Mouse (Mus musculus) kidney, embryonic 16.5 days (tissue): Measurements from ENCODE around the gene Golga5. TPM values are rescaled to one million over a fixed set of nuclear protein-coding genes. Genes with fewer than 3 reads are reported as not detected.

ENCODE experiments used
- ATAC-seq: fragments of 200-750 bp; cut with Nextera tagmentation; 2 replicates; pipeline ENCODE4 v1.8.0; 2017; ENCODE audit warnings: moderate TSS enrichment; ENCODE audit not compliant: low FRiP score, low TSS enrichment
- H3K27ac ChIP-seq: fragments of 300-500 bp; sonication (generic); 2 replicates; pipeline ENCODE4 v1.5.1; 2014; ENCODE audit warnings: low read length
- H3K27me3 ChIP-seq: fragments of 300-500 bp; sonication (generic); 2 replicates; pipeline ENCODE4 v1.6.1; 2014; ENCODE audit warnings: low read length, control low read depth, mixed read lengths; ENCODE audit not compliant: insufficient read depth
- H3K36me3 ChIP-seq: fragments of 300-500 bp; sonication (generic); 2 replicates; pipeline ENCODE4 v1.6.1; 2014; ENCODE audit warnings: low read length, control low read depth, mixed read lengths; ENCODE audit not compliant: insufficient read depth
- H3K4me1 ChIP-seq: fragments of 300-500 bp; sonication (generic); 2 replicates; pipeline ENCODE4 v1.6.1; 2014; ENCODE audit warnings: low read length, control low read depth, mixed read lengths; ENCODE audit not compliant: insufficient read depth
- H3K4me2 ChIP-seq: fragments of 300-500 bp; sonication (generic); replicated peaks from 2 replicates; pipeline ENCODE4 v1.6.1; 2014; ENCODE audit warnings: low read depth, low read length
- H3K4me3 ChIP-seq: fragments of 300-500 bp; sonication (generic); 2 replicates; pipeline ENCODE4 v1.5.1; 2014; ENCODE audit warnings: mild to moderate bottlenecking, low read length
- H3K9ac ChIP-seq: fragments of 300-500 bp; sonication (generic); replicated peaks from 2 replicates; pipeline ENCODE4 v1.6.1; 2014; ENCODE audit warnings: low read length
- H3K9me3 ChIP-seq: fragments of 300-500 bp; sonication (generic); 2 replicates; pipeline ENCODE4 v1.6.1; 2016; ENCODE audit warnings: low read length, control low read depth
- WGBS: fragments of 180-500 bp; shearing (Covaris S2); extraction: QIAGEN DNeasy Blood & Tissue Kit; methylation state at CpG from one replicate; pipeline ENCODE4 v1.1.7; 2014; 5-methylcytosine and 5-hydroxymethylcytosine counted together
- polyA plus RNA-seq: library from polyadenylated mRNA; unstranded; fragments of >200 nt; fragmentation: Nextera tagmentation; extraction: Ambion mirVana; gene quantifications from 2 replicates; pipeline ENCODE4 v1.2.1, GENCODE M21; 2015

Gene Golga5
- polyA plus RNA-seq, 1 experiment from 2014 or later = 37.8 TPM

DNA sequence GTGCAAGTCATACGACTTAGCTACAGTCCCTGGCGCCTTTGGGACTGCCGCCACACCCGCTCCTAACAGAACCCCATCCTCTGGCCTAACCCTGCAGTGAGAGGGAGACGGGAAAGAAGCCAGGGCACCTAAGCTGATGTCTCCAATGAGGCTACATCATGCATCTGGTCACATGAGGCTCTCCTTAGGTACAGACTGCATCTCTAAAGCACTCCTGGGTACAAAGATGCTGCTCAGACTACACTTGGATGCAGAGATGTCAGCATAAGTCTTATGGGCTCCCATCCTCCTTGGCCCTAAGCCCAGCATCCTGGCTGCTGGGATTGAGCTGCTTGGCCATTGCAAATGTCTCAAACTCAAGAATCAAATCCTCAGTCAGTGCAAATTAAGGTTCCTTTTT lies 39.3 kb upstream of the Golga5 start:
- H3K27me3 ChIP-seq = no peaks in the 10 kb centered on the region
- no peaks in the 10 kb centered on the region for H3K9me3 ChIP-seq
- no peak overlapping the region for H3K9ac ChIP-seq
- ATAC-seq = no peak
- no peak overlapping the region for H3K27ac ChIP-seq
- H3K4me3 ChIP-seq = no peak overlapping the region
- 92% methylated on average over 5 of the region's 5 CpGs for WGBS
- peaks cover 5% of the 10 kb centered on the region; the same call in 1 of the 2 replicates for H3K36me3 ChIP-seq
- no peaks in the 10 kb centered on the region for H3K4me1 ChIP-seq
- no peak overlapping the region for H3K4me2 ChIP-seq

DNA sequence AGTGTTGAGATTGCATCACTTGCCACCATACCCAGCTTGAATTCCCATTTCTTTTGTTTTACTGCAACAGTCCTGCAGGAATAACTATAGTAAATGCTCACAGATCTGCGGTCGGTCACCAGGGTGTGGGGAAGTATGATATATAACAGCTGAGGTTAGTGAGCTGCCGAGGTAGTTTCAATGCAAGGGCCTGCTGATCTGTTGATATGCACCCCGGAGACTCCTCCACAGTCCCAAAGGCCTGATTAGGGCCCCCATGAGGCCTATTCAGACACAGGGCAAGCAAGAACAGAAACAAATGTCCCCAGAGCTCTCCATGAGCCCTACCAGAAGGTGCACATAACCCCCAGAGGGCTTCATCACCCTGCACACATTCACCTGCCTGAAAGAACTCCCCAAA lies 38.7 kb upstream of the Golga5 start:
- Histone ChIP-seq H3K4me2 (no peak overlapping the region), H3K4me1 (no peaks in the 10 kb centered on the region), H3K36me3 (peaks cover 5% of the 10 kb centered on the region; the same call in 1 of the 2 replicates), H3K27ac (no peak overlapping the region), H3K4me3 (no peak overlapping the region), H3K9me3 (no peaks in the 10 kb centered on the region), H3K27me3 (no peaks in the 10 kb centered on the region), H3K9ac (no peak overlapping the region)
- WGBS = 81% methylated on average over 4 of the region's 4 CpGs
- no peak for ATAC-seq

DNA sequence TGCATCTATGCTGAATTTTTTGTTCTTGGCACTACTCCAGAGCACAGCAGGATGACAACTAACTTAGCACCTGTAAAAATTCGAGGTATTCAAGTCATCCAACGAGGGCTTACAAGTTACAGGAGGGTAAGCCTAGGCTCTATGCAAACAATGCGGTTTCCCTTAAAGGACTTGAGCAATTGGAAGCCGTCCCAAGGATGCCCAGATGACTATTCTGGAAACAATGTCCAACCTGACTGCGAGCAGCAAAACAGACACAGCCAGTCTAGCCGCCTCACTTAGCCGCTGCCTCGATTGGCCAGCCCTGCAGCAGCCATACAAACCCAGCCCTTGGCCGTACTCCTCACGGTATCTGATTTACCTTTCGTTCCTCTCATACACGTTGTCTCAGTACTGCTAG lies 36.7 kb upstream of the Golga5 start:
- 85% methylated on average over 12 of the region's 12 CpGs for WGBS
- no peak overlapping the region for H3K4me2 ChIP-seq
- H3K4me1 ChIP-seq = no peaks in the 10 kb centered on the region
- no peaks in the 10 kb centered on the region for H3K9me3 ChIP-seq
- no peak overlapping the region for H3K27ac ChIP-seq
- H3K27me3 ChIP-seq = no peaks in the 10 kb centered on the region
- H3K9ac ChIP-seq = no peak overlapping the region
- no peak overlapping the region for H3K4me3 ChIP-seq
- no peak for ATAC-seq
- H3K36me3 ChIP-seq = no peaks in the 10 kb centered on the region

DNA sequence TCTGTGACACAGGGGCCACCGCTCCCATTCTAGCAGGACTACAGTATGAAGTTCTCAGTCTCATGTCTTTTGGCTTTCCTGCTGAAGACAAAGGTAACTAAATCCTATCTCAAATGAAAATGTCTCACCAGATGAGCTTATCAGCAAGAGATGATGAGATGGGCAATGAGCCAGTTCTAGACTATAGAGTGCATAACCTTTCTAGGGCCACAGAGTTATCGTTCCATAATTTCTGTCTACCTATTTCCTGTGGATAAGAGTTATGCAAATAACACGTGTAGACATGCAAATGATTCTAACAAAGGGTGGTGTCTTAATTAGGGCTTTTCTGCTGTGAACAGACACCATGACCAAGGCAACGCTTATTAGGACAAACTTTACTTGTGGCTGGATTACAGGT lies 34.8 kb upstream of the Golga5 start:
- H3K9ac ChIP-seq = no peak overlapping the region
- WGBS = 89% methylated on average over 4 of the region's 4 CpGs
- no peaks in the 10 kb centered on the region for H3K36me3 ChIP-seq
- H3K27ac ChIP-seq = no peak overlapping the region
- H3K27me3 ChIP-seq = no peaks in the 10 kb centered on the region
- peaks cover 12% of the 10 kb centered on the region for H3K4me1 ChIP-seq
- H3K4me2 ChIP-seq = no peak overlapping the region
- no peaks in the 10 kb centered on the region for H3K9me3 ChIP-seq
- no peak overlapping the region for H3K4me3 ChIP-seq
- no peak for ATAC-seq

DNA sequence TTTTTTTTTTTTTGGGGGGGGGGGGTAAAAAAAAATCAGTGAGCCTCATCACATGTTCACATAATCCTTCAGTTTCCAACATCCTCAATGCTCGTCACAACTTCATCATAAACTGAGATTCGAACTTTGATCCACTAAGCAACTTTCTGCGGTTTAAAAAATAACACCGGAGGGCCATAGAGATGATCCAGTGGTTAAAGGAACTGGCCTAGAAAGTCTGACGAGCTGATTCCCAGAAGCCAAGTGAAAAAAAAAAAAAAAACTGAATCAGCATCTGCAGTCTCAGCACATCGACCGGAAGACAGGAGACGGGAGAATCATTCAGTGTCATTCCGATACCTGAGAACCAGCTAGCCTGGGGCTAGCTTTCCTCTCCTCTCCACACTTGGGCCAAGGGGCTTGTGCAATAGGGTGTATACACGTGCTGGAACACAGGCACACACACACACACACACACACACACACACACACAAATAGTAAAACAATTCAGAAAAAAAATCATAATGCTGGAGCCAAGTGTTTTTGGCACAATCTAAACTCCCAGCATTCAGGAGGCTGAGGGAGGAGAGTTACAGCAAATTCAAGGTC lies 31.9 kb upstream of the Golga5 start:
- Histone ChIP-seq H3K9ac (no peak overlapping the region), H3K36me3 (no peaks in the 10 kb centered on the region), H3K9me3 (no peaks in the 10 kb centered on the region), H3K4me3 (no peak overlapping the region), H3K27me3 (no peaks in the 10 kb centered on the region), H3K27ac (no peak overlapping the region), H3K4me2 (no peak overlapping the region), H3K4me1 (peaks cover 12% of the 10 kb centered on the region)
- ATAC-seq = no peak
- 59% methylated on average over 10 of the region's 10 CpGs for WGBS

DNA sequence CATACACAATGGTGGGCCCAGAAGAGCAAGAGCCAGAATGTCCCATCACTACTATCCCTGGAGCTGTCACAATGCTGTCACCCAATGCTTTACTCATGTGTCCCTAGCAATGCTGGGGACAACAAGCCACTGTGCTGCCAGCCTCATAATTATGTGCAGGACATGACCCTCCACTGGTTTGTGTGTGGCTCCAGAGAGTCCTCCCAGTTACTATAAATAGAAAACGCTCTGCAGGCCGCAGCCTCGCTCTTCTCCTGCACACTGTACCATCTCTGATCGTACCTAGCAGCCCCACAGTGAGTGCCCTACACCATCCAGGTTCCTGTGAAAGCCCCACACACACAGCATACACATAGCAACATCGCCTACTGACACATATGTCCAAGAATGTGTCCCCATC lies 31.0 kb upstream of the Golga5 start:
- Histone ChIP-seq H3K36me3 (no peaks in the 10 kb centered on the region), H3K27ac (0 out of 2 replicates have a peak overlapping the region, but pooled peaks have one; percentile 10), H3K4me2 (peak overlapping the region; percentile 80), H3K9ac (no peak overlapping the region), H3K27me3 (no peaks in the 10 kb centered on the region), H3K9me3 (no peaks in the 10 kb centered on the region), H3K4me1 (peaks cover 12% of the 10 kb centered on the region), H3K4me3 (peak overlapping the region; percentile 74; the same call in 1 of the 2 replicates)
- WGBS = 68% methylated on average over 5 of the region's 5 CpGs
- ATAC-seq = no peak

DNA sequence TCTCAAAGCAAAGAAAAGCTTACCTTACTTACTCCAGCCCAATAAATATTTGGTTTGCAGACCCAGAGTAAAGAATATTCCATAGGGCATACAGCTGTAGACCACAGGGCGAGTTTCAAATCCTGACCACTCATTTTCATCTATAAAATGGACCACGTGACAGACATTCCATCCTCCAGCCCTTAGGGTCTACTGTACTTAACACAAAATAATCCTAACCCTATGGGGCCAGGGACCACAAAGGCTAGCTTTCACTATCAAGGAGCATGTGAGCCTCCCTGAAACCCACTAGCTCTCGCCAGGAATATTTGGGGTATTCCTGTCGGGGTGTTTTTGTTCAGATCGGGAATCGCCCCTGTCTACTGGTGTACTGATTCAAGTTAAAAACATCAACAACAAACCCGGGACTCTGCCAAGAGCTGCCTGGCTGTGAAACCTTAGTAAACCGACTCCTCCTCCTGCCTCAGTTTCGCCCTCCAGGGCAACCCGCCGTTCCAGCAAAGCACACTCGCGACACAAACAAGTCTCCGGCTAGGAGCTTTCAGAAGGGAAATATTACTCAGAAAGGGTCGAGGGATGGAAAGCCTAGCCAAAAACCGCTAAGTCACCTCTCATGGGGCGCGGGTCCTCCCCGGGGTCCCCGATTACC lies 29.8 kb upstream of the Golga5 start:
- peak; percentile 0; the same call in 1 of the 2 replicates for ATAC-seq
- 3% methylated on average over 20 of the region's 20 CpGs for WGBS
- Histone ChIP-seq H3K27ac (peak overlapping the region; percentile 60; the same call in 1 of the 2 replicates), H3K4me2 (peak overlapping the region; percentile 80), H3K4me1 (peaks cover 12% of the 10 kb centered on the region), H3K4me3 (peak overlapping the region; percentile 74), H3K9ac (peak overlapping the region; percentile 80), H3K36me3 (no peaks in the 10 kb centered on the region), H3K27me3 (no peaks in the 10 kb centered on the region), H3K9me3 (no peaks in the 10 kb centered on the region)

DNA sequence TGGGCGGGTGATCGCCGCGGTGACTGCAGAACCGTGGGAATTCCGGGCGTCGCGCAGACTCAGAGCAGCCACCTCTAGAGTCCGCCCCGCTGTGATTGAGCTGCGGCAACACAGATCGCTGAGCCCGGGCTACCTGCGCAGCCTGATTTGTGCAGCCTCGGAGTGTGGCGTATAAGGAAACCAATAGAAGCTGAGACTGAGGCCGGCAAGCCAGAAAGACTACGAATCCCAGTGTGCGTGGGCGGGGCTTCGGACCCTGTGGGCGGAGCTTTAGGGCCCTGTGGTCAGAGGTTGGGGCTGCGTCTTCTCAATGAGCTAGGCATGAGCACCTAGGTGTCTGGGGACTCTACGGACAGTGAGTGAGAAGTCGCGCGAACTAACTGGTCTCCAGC lies 29.3 kb upstream of the Golga5 start, which contains the start of gene Lgmn:
Gene Lgmn (minus strand): TSS at position 182 of the 392 bp plus-strand sequence.
- peak; percentile 100 for ATAC-seq
- no peaks in the 10 kb centered on the region for H3K9me3 ChIP-seq
- peak within 1 kb of the TSS; percentile 80 for H3K4me2 ChIP-seq
- H3K27me3 ChIP-seq = no peaks in the 10 kb centered on the region
- no peaks in the 10 kb centered on the region for H3K36me3 ChIP-seq
- H3K4me1 ChIP-seq = peaks cover 12% of the 10 kb centered on the region
- WGBS = under 1% methylated on average over 28 of the region's 28 CpGs
- H3K9ac ChIP-seq = peak within 1 kb of the TSS; percentile 80
- H3K27ac ChIP-seq = peak within 1 kb of the TSS; percentile 60; the same call in 1 of the 2 replicates
- peak within 1 kb of the TSS; percentile 74 for H3K4me3 ChIP-seq

DNA sequence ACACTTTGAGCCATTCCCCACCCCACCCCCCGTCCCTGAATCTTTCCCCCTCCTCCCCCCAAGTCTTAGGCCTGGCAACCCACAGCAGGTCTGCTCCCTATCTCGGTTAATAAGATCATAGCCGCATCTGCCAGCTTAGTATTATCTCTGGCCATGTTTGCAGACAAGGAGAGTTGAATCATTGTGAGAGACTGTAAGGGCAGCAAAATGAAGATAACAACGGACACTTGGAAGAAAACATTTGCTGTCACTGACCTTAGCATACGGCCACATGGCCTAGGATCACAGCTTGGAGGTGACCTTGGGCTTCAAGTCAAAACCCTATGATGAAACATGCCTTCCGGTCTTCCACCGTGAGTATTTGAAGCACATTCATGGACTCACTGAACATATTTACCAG lies 28.4 kb upstream of the Golga5 start:
- Histone ChIP-seq H3K36me3 (no peaks in the 10 kb centered on the region), H3K4me2 (no peak overlapping the region), H3K9ac (no peak overlapping the region), H3K27me3 (no peaks in the 10 kb centered on the region), H3K4me3 (no peak overlapping the region), H3K4me1 (peaks cover 12% of the 10 kb centered on the region), H3K9me3 (no peaks in the 10 kb centered on the region), H3K27ac (no peak overlapping the region; the same call in 1 of the 2 replicates)
- no peak for ATAC-seq
- WGBS = 86% methylated on average over 7 of the region's 7 CpGs

DNA sequence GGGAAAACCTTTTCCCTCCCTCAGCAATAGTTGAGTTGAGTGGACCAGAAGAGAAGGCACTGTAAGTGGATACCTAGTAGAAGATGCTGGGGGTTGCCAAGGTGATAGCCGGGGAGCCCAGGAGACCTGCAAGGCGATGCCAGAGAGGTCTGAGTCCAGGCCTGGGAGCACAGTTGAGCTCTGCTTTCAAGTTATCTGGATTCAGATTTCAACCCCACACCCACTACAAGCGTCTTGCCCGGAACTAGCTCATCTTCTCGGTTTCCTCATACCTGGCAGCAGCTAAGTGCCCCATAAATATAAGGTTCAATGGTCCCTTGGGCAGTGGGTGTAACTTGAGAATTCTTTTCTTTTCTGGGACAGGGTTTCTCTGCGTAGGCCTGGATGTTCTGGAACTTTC lies 27.8 kb upstream of the Golga5 start:
- H3K9me3 ChIP-seq = no peaks in the 10 kb centered on the region
- no peaks in the 10 kb centered on the region for H3K36me3 ChIP-seq
- no peak overlapping the region for H3K4me2 ChIP-seq
- peaks cover 12% of the 10 kb centered on the region for H3K4me1 ChIP-seq
- H3K4me3 ChIP-seq = no peak overlapping the region
- H3K27me3 ChIP-seq = no peaks in the 10 kb centered on the region
- H3K27ac ChIP-seq = no peak overlapping the region; the same call in 1 of the 2 replicates
- H3K9ac ChIP-seq = no peak overlapping the region
- WGBS = 35% methylated on average over 6 of the region's 6 CpGs
- ATAC-seq = no peak
